Mouse (Mus musculus) liver, postnatal 0 days (tissue): Measurements from ENCODE around the gene 2810006K23Rik. TPM values are rescaled to one million over a fixed set of nuclear protein-coding genes. Genes with fewer than 3 reads are reported as not detected.

ENCODE experiments used
- ATAC-seq: fragments of 200-750 bp; cut with Nextera tagmentation; 2 replicates; pipeline ENCODE4 v1.8.0; 2017; ENCODE audit warnings: mild to moderate bottlenecking, moderate library complexity
- DNase-seq: peaks from one replicate; pipeline ENCODE4 v3.0.0-alpha.2; 2016
- H3K27ac ChIP-seq: fragments of 300-500 bp; sonication (generic); 2 replicates; pipeline ENCODE4 v1.5.1; 2014; ENCODE audit warnings: antibody characterized with exemption, moderate library complexity, mild to moderate bottlenecking, low read depth
- H3K27me3 ChIP-seq: fragments of 300-500 bp; sonication (generic); 2 replicates; pipeline ENCODE4 v1.6.1; 2014; ENCODE audit warnings: low read length, control low read depth, mixed read lengths; ENCODE audit not compliant: insufficient read depth
- H3K36me3 ChIP-seq: fragments of 300-500 bp; sonication (generic); replicated peaks from 2 replicates; pipeline ENCODE4 v1.6.1; 2014; ENCODE audit warnings: mild to moderate bottlenecking, control low read depth, low read length, moderate library complexity, mixed read lengths; ENCODE audit not compliant: insufficient read depth
- H3K4me1 ChIP-seq: fragments of 300-500 bp; sonication (generic); 2 replicates; pipeline ENCODE4 v1.6.1; 2014; ENCODE audit warnings: antibody characterized with exemption, mild to moderate bottlenecking, control low read depth; ENCODE audit not compliant: insufficient read depth
- H3K4me2 ChIP-seq: fragments of 300-500 bp; sonication (generic); 2 replicates; pipeline ENCODE4 v1.6.1; 2014; ENCODE audit warnings: low read depth, mild to moderate bottlenecking, low read length, moderate library complexity, mixed read lengths
- H3K4me3 ChIP-seq: fragments of 300-500 bp; sonication (generic); 2 replicates; pipeline ENCODE4 v1.5.1; 2014; ENCODE audit warnings: low read depth, low read length
- H3K9ac ChIP-seq: fragments of 300-500 bp; sonication (generic); replicated peaks from 2 replicates; pipeline ENCODE4 v1.6.1; 2014; ENCODE audit warnings: mild to moderate bottlenecking, moderate library complexity
- H3K9me3 ChIP-seq: fragments of 300-500 bp; sonication (generic); 2 replicates; pipeline ENCODE4 v1.6.1; 2016; ENCODE audit warnings: mild to moderate bottlenecking, control low read depth, low read length, mixed read lengths
- CTCF ChIP-seq: sonication (generic); IDR thresholded peaks from 2 replicates; pipeline ENCODE4 v1.5.1; 2016; ENCODE audit warnings: antibody characterized with exemption, low read depth
- EP300 ChIP-seq: IDR thresholded peaks from 2 replicates; pipeline ENCODE4 v1.6.1; 2016; ENCODE audit warnings: antibody characterized with exemption, low read depth, mild to moderate bottlenecking
- WGBS: fragments of 180-500 bp; shearing (Covaris S2); extraction: QIAGEN DNeasy Blood & Tissue Kit; methylation state at CpG from one replicate; pipeline ENCODE4 v1.1.7; 2014; ENCODE audit not compliant: insufficient replicate concordance; 5-methylcytosine and 5-hydroxymethylcytosine counted together
- polyA plus RNA-seq: library from polyadenylated mRNA; unstranded; fragments of >200 nt; fragmentation: Nextera tagmentation; extraction: Ambion mirVana; gene quantifications from 2 replicates; pipeline ENCODE4 v1.2.1, GENCODE M21; 2015

Gene 2810006K23Rik
- polyA plus RNA-seq, 1 experiment from 2014 or later, result 4.9 TPM

DNA sequence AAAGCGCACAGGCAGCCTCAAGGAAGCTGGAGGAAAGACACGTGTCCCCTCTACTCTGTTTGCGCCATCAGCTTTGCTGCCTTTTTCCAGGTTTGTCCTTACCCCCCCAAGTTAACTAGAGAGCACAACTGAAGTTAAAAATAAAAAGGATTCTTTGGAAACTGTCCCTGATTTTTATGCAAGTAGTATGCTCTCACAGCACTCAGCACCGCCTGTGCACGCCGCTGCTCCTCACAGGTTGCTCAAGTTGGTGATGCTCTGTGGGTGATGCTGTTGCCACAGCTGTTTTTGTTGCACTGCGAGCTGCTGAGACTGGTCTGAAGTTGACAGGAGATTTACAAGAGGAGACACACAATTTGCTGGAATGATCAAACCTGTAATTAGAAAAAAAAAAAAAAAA is 46.4 kb downstream of the 2810006K23Rik start:
- H3K27me3 ChIP-seq, result no peaks in the 10 kb centered on the region
- H3K4me1 ChIP-seq, result no peaks in the 10 kb centered on the region
- ATAC-seq, result no peak
- DNase-seq, result no peak
- no peak overlapping the region for H3K9ac ChIP-seq
- no peaks in the 10 kb centered on the region for H3K9me3 ChIP-seq
- H3K4me3 ChIP-seq, result no peak overlapping the region
- H3K36me3 ChIP-seq, result peaks cover 73% of the 10 kb centered on the region
- no peak overlapping the region for H3K27ac ChIP-seq
- H3K4me2 ChIP-seq, result no peak overlapping the region
- no peak for TF ChIP-seq CTCF
- no peak for TF ChIP-seq EP300
- WGBS, result 90% methylated on average over 7 of the region's 7 CpGs

DNA sequence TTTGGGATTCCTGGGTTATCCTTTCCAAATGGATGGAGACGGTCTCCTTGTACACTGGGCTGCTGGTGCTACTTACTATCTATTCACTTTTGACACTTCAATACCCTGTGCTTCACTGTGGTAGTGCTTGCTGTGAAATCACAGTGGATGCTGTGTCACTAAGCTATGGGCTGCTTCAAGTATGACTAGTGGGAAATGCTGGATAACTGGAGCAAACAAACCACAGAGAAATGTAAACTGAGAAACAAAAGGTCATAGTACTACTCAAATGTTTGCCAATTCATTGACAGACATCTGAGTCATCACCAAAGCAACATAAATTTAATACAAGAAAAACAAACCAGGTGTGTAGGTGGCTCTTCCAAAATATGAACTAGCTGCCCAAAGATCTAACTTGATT is 48.5 kb downstream of the 2810006K23Rik start:
- ATAC-seq (peak; percentile 61), DNase-seq (no peak)
- Histone ChIP-seq H3K27me3 (no peaks in the 10 kb centered on the region), H3K9me3 (no peaks in the 10 kb centered on the region), H3K4me3 (no peak overlapping the region), H3K27ac (peak overlapping the region; percentile 16), H3K4me1 (no peaks in the 10 kb centered on the region), H3K9ac (no peak overlapping the region), H3K36me3 (peaks cover 73% of the 10 kb centered on the region), H3K4me2 (no peak overlapping the region)
- TF ChIP-seq EP300 (no peak), CTCF (no peak)
- 97% methylated on average over 1 of the region's 1 CpGs for WGBS

DNA sequence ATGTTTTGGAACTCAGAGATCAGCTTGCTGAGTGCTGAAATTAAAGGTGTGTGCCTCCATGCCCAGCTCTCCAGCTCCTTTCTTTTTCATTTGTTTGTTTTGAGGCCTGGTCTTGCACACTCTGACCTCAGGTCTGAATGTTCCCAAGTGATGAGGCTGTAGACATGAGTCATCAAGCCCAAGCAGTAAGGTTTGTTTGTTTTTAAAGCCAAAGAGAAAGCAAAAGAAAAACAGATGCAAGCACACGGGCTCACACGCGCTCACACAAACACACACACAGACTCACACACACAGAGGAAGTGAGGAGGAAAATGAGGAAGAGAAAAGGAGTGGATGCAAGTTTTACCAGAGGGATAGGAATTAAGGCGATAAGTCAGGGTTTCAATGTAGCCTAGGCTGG is 49.3 kb downstream of the 2810006K23Rik start:
- 77% methylated on average over 4 of the region's 4 CpGs for WGBS
- no peak overlapping the region for H3K4me3 ChIP-seq
- no peak for TF ChIP-seq EP300
- no peak for TF ChIP-seq CTCF
- peak overlapping the region; percentile 16 for H3K27ac ChIP-seq
- peak; percentile 86 for ATAC-seq
- DNase-seq, result no peak
- no peaks in the 10 kb centered on the region for H3K9me3 ChIP-seq
- H3K27me3 ChIP-seq, result no peaks in the 10 kb centered on the region
- no peak overlapping the region for H3K4me2 ChIP-seq
- H3K9ac ChIP-seq, result no peak overlapping the region
- H3K4me1 ChIP-seq, result no peaks in the 10 kb centered on the region
- peaks cover 72% of the 10 kb centered on the region for H3K36me3 ChIP-seq

DNA sequence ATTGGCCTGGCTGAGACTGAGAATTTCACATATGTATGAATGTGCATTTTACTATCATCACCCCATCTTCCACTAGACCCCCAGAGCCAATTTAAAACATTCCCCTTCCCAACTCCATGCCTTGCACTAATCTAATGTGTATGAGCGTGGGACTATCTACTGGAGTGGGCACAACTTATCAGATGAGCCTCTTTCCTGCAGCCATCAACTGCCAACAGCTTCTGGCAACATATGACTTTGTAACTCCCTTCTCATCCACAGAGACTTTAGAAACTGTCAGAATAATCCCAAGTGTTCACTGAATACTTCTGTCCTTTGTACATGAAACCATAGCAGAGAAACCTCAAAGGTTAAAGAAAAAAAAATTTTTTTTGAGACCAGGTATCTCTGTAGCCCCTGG is 52.2 kb downstream of the 2810006K23Rik start:
- DNase-seq (no peak), ATAC-seq (no peak)
- Histone ChIP-seq H3K27me3 (no peaks in the 10 kb centered on the region), H3K9me3 (no peaks in the 10 kb centered on the region), H3K4me3 (no peak overlapping the region), H3K4me1 (no peaks in the 10 kb centered on the region), H3K4me2 (no peak overlapping the region), H3K9ac (no peak overlapping the region), H3K36me3 (peaks cover 63% of the 10 kb centered on the region), H3K27ac (no peak overlapping the region)
- TF ChIP-seq EP300 (no peak), CTCF (no peak)
- WGBS, result 70% methylated on average over 1 of the region's 1 CpGs

DNA sequence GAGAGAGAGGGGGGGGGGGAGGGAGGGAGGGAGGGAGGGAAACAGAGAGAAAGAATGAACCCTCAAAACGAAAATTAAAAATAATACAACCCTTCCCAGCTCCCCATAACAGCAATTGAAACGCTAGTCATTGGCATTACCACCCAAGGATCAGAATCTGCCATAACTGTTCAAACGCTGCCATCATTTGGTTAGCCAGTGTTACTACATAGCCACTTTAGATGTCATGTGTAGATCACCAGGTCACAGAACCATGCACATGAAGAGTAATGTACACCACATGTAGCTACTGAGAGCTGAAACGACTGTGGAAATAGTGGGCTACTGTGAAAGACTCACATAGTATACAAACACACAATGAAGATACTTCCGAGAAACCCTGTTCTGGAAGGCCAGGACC is 60.0 kb downstream of the 2810006K23Rik start:
- Histone ChIP-seq H3K9ac (no peak overlapping the region), H3K27ac (no peak overlapping the region), H3K4me1 (no peaks in the 10 kb centered on the region), H3K4me3 (no peak overlapping the region), H3K27me3 (no peaks in the 10 kb centered on the region), H3K9me3 (no peaks in the 10 kb centered on the region), H3K36me3 (peaks cover 74% of the 10 kb centered on the region), H3K4me2 (no peak overlapping the region)
- DNase-seq (no peak), ATAC-seq (no peak)
- WGBS, result 69% methylated on average over 5 of the region's 5 CpGs
- TF ChIP-seq EP300, result no peak
- peak; percentile 68 for TF ChIP-seq CTCF

Other genes with a start within 250 kb of the 2810006K23Rik start
- 3.7 and 3.8 TPM in 2 replicates for gene Abcb9, start 232.3 kb upstream of the 2810006K23Rik start, polyA plus RNA-seq
- gene Ogfod2, start 215.8 kb upstream of the 2810006K23Rik start, polyA plus RNA-seq, result 14.9 and 16.8 TPM in 2 replicates
- gene Arl6ip4, start 212.0 kb upstream of the 2810006K23Rik start, polyA plus RNA-seq, result 53.9 and 54.3 TPM in 2 replicates
- gene Pitpnm2, start 78.3 kb upstream of the 2810006K23Rik start, polyA plus RNA-seq, result 2.1 and 2.4 TPM in 2 replicates
- 2.6 and 3.0 TPM in 2 replicates for gene Mphosph9, start 117 bp upstream of the 2810006K23Rik start, polyA plus RNA-seq
- 31.7 and 44.7 TPM in 2 replicates for gene Cdk2ap1, start 35.0 kb downstream of the 2810006K23Rik start, polyA plus RNA-seq
- 30.0 and 30.6 TPM in 2 replicates for gene Sbno1, start 97.9 kb downstream of the 2810006K23Rik start, polyA plus RNA-seq
- 26.7 and 30.6 TPM in 2 replicates for gene Kmt5a, start 111.8 kb downstream of the 2810006K23Rik start, polyA plus RNA-seq
- gene Rilpl2, start 150.3 kb downstream of the 2810006K23Rik start, polyA plus RNA-seq, result 10.3 and 11.0 TPM in 2 replicates
- gene Snrnp35, start 155.0 kb downstream of the 2810006K23Rik start, polyA plus RNA-seq, result 5.9 and 6.5 TPM in 2 replicates
- gene Rilpl1, start 203.3 kb downstream of the 2810006K23Rik start, polyA plus RNA-seq, result 2.4 and 3.3 TPM in 2 replicates
- gene Tmed2, start 212.6 kb downstream of the 2810006K23Rik start, polyA plus RNA-seq, result 253 and 267 TPM in 2 replicates
- 3.6 and 3.7 TPM in 2 replicates for gene Ddx55, start 224.8 kb downstream of the 2810006K23Rik start, polyA plus RNA-seq